Mouse (Mus musculus) left cerebral cortex, postnatal 25 days (tissue): ENCODE measurements around the gene Bcl9. TPM values are rescaled to one million over a fixed set of nuclear protein-coding genes. Genes with fewer than 3 reads are reported as not detected.

Experiments used
- DNase-seq, 2 experiments: peaks; one replicate each; pipeline ENCODE4 v3.0.0; 2022; ENCODE audit warnings: low spot score in 2 of 2, mixed read lengths in 1 of 2
- intact Hi-C: fragments of 180-260 bp; cut with DNase I; formaldehyde crosslinking; loops from one replicate; pipeline ENCODE4 v1.15.1; 2025
- total RNA-seq, 2 experiments: library from RNA; stranded (reverse); gene quantifications; 2 replicates each; pipeline ENCODE4 v1.2.3; 2021

The Bcl9 gene
- total RNA-seq, 2 experiments from 2014 or later, result 46.0 to 53.5 TPM

- intact Hi-C loops, result no loop called here
- DNase-seq, result peak in 1 of 2 experiments; percentile 60
Measured at GRCm38 (mm10) chr3:97239793-97240192, 57.9 kb downstream of the Bcl9 start.

GRCm38 (mm10) chr3:97239316-97239715 lies 58.4 kb downstream of the Bcl9 start:
- DNase-seq, result no peak
- intact Hi-C loops, result no loop called here

GRCm38 (mm10) chr3:97238521-97238920 lies 59.2 kb downstream of the Bcl9 start:
- DNase-seq, result no peak
- intact Hi-C loops, result no loop called here

GRCm38 (mm10) chr3:97237403-97237802 lies 60.3 kb downstream of the Bcl9 start:
- DNase-seq, result no peak
- intact Hi-C loops, result no loop called here

- intact Hi-C loops, result no loop called here
- peak; percentile 44 to 82 for DNase-seq
Measured at GRCm38 (mm10) chr3:97234797-97235196, 62.9 kb downstream of the Bcl9 start.

GRCm38 (mm10) chr3:97232328-97232727 lies 65.4 kb downstream of the Bcl9 start:
- DNase-seq, result no peak
- intact Hi-C loops, result no loop called here

- intact Hi-C loops, result no loop called here
- no peak for DNase-seq
Measured at GRCm38 (mm10) chr3:97231857-97232256, 65.9 kb downstream of the Bcl9 start.

- intact Hi-C loops, result no loop called here
- no peak for DNase-seq
Measured at GRCm38 (mm10) chr3:97230631-97231404, 66.9 kb downstream of the Bcl9 start.

- peak in 1 of 2 experiments; percentile 24 for DNase-seq
- intact Hi-C loops, result loop anchor here (5.0 kb wide), 1 partner anchor 84 kb away; no protein-coding TSS in a partner anchor
Measured at GRCm38 (mm10) chr3:97228457-97228856, 69.3 kb downstream of the Bcl9 start.

GRCm38 (mm10) chr3:97228020-97228419 lies 69.7 kb downstream of the Bcl9 start:
- intact Hi-C loops, result loop anchor here (5.0 kb wide), 1 partner anchor 84 kb away; no protein-coding TSS in a partner anchor
- DNase-seq, result no peak

- DNase-seq, result peak; percentile 92 to 96
- intact Hi-C loops, result loop anchor here (1.0 to 5.0 kb wide), 2 partner anchors 70 to 85 kb away; partner anchors contain the start of gene Bcl9
Measured at GRCm38 (mm10) chr3:97227259-97228005, 70.3 kb downstream of the Bcl9 start.

- intact Hi-C loops, result loop anchor here (1.0 to 5.0 kb wide), 2 partner anchors 71 to 86 kb away; partner anchors contain the start of gene Bcl9
- DNase-seq, result no peak
Measured at GRCm38 (mm10) chr3:97226719-97227118, 71.0 kb downstream of the Bcl9 start.

GRCm38 (mm10) chr3:97225231-97225630 lies 72.5 kb downstream of the Bcl9 start:
- intact Hi-C loops, result loop anchor here (5.0 kb wide), 1 partner anchor 87 kb away; no protein-coding TSS in a partner anchor

GRCm38 (mm10) chr3:97223261-97223660 lies 74.5 kb downstream of the Bcl9 start:
- DNase-seq, result no peak
- intact Hi-C loops, result no loop called here

More at GRCm38 (mm10) chr3:97225231-97225630, 72.5 kb downstream of the Bcl9 start:
- no peak for DNase-seq

- no peak for DNase-seq
- intact Hi-C loops, result no loop called here
Measured at GRCm38 (mm10) chr3:97215526-97215925, 82.2 kb downstream of the Bcl9 start.

GRCm38 (mm10) chr3:97214439-97214838 lies 83.3 kb downstream of the Bcl9 start:
- intact Hi-C loops, result no loop called here

GRCm38 (mm10) chr3:97213871-97214270 lies 83.8 kb downstream of the Bcl9 start:
- intact Hi-C loops, result no loop called here
- no peak for DNase-seq

More at GRCm38 (mm10) chr3:97214439-97214838, 83.3 kb downstream of the Bcl9 start:
- DNase-seq, result no peak

- no peak for DNase-seq
- intact Hi-C loops, result no loop called here
Measured at GRCm38 (mm10) chr3:97211177-97211576, 86.5 kb downstream of the Bcl9 start.

- DNase-seq, result no peak
- intact Hi-C loops, result no loop called here
Measured at GRCm38 (mm10) chr3:97209351-97209750, 88.4 kb downstream of the Bcl9 start.

- no peak for DNase-seq
- intact Hi-C loops, result no loop called here
Measured at GRCm38 (mm10) chr3:97206521-97206920, 91.2 kb downstream of the Bcl9 start.
